Mouse (Mus musculus) intestine, embryonic 16.5 days (tissue): Measurements from ENCODE around the gene Adh4. TPM values are rescaled to one million over a fixed set of nuclear protein-coding genes. Genes with fewer than 3 reads are reported as not detected.

Source experiments
- ATAC-seq: fragments of 200-750 bp; cut with Nextera tagmentation; 2 replicates; pipeline ENCODE4 v1.8.0; 2017; ENCODE audit warnings: moderate TSS enrichment, moderate library complexity
- H3K27ac ChIP-seq: fragments of 300-500 bp; sonication (generic); 2 replicates; pipeline ENCODE4 v1.5.1; 2014; ENCODE audit warnings: mild to moderate bottlenecking, low read length
- H3K27me3 ChIP-seq: fragments of 300-500 bp; sonication (generic); replicated peaks from 2 replicates; pipeline ENCODE4 v1.6.1; 2014; ENCODE audit warnings: low read length, control low read depth, mixed read lengths; ENCODE audit not compliant: control insufficient read depth, insufficient read depth
- H3K36me3 ChIP-seq: fragments of 300-500 bp; sonication (generic); 2 replicates; pipeline ENCODE4 v1.6.1; 2014; ENCODE audit warnings: low read length, control low read depth; ENCODE audit not compliant: control insufficient read depth, insufficient read depth
- H3K4me1 ChIP-seq: fragments of 300-500 bp; sonication (generic); 2 replicates; pipeline ENCODE4 v1.6.1; 2014; ENCODE audit warnings: low read length, control low read depth, mixed read lengths; ENCODE audit not compliant: control insufficient read depth, insufficient read depth
- H3K4me2 ChIP-seq: fragments of 300-500 bp; sonication (generic); 2 replicates; pipeline ENCODE4 v1.6.1; 2014; ENCODE audit warnings: low read depth, low read length, control low read depth
- H3K4me3 ChIP-seq: fragments of 300-500 bp; sonication (generic); 2 replicates; pipeline ENCODE4 v1.5.1; 2014; ENCODE audit warnings: mild to moderate bottlenecking, low read length
- H3K9ac ChIP-seq: fragments of 300-500 bp; sonication (generic); 2 replicates; pipeline ENCODE4 v1.6.1; 2014; ENCODE audit warnings: low read depth, low read length
- H3K9me3 ChIP-seq: fragments of 300-500 bp; sonication (generic); 2 replicates; pipeline ENCODE4 v1.6.1; 2016; ENCODE audit warnings: low read length, control low read depth; ENCODE audit not compliant: control insufficient read depth
- WGBS: fragments of 180-500 bp; shearing (Covaris S2); extraction: QIAGEN DNeasy Blood & Tissue Kit; methylation state at CpG from one replicate; pipeline ENCODE4 v1.1.7; 2014; 5-methylcytosine and 5-hydroxymethylcytosine counted together
- polyA plus RNA-seq: library from polyadenylated mRNA; unstranded; fragments of >200 nt; fragmentation: Nextera tagmentation; extraction: Ambion mirVana; gene quantifications from 2 replicates; pipeline ENCODE4 v1.2.1, GENCODE M21; 2015

The Adh4 gene
- polyA plus RNA-seq, 1 experiment from 2014 or later: 0.20 TPM

DNA sequence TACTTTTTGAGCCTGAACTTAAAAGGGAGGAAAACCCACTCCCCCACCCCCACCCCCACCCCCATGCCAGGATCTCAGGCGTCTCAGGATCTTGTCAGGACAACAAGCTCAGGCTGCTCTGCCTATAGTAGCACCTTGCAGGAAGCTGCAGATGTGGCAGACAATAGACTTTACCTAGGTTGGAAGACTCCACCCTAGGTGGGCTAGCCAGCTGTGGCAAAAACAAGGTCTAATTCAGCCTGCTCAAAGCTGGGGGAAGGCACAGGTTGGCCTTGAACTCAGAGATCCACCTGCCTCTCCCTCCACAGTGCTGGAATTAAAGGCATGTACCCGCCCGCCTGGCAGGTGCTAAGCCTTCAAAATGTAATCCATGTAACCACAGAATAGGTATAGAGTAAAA lies 23.4 kb downstream of the Adh4 start:
- H3K9ac ChIP-seq: no peak overlapping the region
- no peak overlapping the region for H3K4me2 ChIP-seq
- no peaks in the 10 kb centered on the region; the same call in 1 of the 2 replicates for H3K4me1 ChIP-seq
- H3K27me3 ChIP-seq: no peaks in the 10 kb centered on the region
- H3K27ac ChIP-seq: no peak overlapping the region
- H3K4me3 ChIP-seq: no peak overlapping the region
- no peak for ATAC-seq
- 79% methylated on average over 3 of the region's 3 CpGs for whole genome bisulfite sequencing
- H3K36me3 ChIP-seq: no peaks in the 10 kb centered on the region
- no peaks in the 10 kb centered on the region for H3K9me3 ChIP-seq

GRCm38 (mm10) chr3:138442203-138442602 lies 26.9 kb downstream of the Adh4 start:
- no peaks in the 10 kb centered on the region for H3K27me3 ChIP-seq
- peak; percentile 0; the same call in 1 of the 2 replicates for ATAC-seq
- no peaks in the 10 kb centered on the region for H3K9me3 ChIP-seq
- peak overlapping the region; percentile 77 for H3K9ac ChIP-seq
- 2% methylated on average over 9 of the region's 9 CpGs for WGBS
- peak overlapping the region; percentile 89 for H3K4me3 ChIP-seq
- H3K36me3 ChIP-seq: no peaks in the 10 kb centered on the region
- peak overlapping the region; percentile 93 for H3K4me2 ChIP-seq
- H3K27ac ChIP-seq: peak overlapping the region; percentile 84
- H3K4me1 ChIP-seq: peaks cover 4% of the 10 kb centered on the region; the same call in 1 of the 2 replicates

GRCm38 (mm10) chr3:138442612-138443464 lies 27.6 kb downstream of the Adh4 start, which contains the start of gene Adh5:
Gene Adh5, plus strand, starts transcription at chr3:138443093.
- peak within 1 kb of the TSS; percentile 93 for H3K4me2 ChIP-seq
- peak; percentile 98 for ATAC-seq
- under 1% methylated on average over 85 of the region's 86 CpGs for WGBS
- H3K27me3 ChIP-seq: no peaks in the 10 kb centered on the region
- no peaks in the 10 kb centered on the region for H3K9me3 ChIP-seq
- H3K9ac ChIP-seq: peak within 1 kb of the TSS; percentile 97
- peaks cover 4% of the 10 kb centered on the region; the same call in 1 of the 2 replicates for H3K4me1 ChIP-seq
- H3K27ac ChIP-seq: peak within 1 kb of the TSS; percentile 84
- H3K4me3 ChIP-seq: peak within 1 kb of the TSS; percentile 89
- H3K36me3 ChIP-seq: no peaks in the 10 kb centered on the region

DNA sequence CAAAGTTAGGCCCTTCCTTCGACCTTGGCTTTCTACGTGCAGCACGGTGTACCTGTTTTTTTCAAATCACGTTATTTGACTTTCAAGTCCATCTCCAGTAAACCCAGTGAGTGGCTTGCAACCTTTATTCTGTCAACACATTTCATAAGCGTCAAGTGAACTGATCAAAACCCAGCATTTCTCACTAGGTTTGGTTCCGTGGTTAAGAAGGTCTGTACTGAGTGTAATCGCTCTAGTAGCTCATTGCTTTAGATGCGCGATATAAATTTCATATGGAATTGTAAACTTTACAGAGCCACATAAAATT lies 28.2 kb downstream of the Adh4 start:
- H3K9me3 ChIP-seq: no peaks in the 10 kb centered on the region
- H3K27ac ChIP-seq: peak overlapping the region; percentile 75; the same call in 1 of the 2 replicates
- no peak for ATAC-seq
- H3K9ac ChIP-seq: peak overlapping the region; percentile 97
- H3K4me1 ChIP-seq: peaks cover 4% of the 10 kb centered on the region; the same call in 1 of the 2 replicates
- 2% methylated on average over 9 of the region's 9 CpGs for WGBS
- no peaks in the 10 kb centered on the region for H3K36me3 ChIP-seq
- peak overlapping the region; percentile 89 for H3K4me3 ChIP-seq
- peak overlapping the region; percentile 52 for H3K4me2 ChIP-seq
- H3K27me3 ChIP-seq: no peaks in the 10 kb centered on the region

DNA sequence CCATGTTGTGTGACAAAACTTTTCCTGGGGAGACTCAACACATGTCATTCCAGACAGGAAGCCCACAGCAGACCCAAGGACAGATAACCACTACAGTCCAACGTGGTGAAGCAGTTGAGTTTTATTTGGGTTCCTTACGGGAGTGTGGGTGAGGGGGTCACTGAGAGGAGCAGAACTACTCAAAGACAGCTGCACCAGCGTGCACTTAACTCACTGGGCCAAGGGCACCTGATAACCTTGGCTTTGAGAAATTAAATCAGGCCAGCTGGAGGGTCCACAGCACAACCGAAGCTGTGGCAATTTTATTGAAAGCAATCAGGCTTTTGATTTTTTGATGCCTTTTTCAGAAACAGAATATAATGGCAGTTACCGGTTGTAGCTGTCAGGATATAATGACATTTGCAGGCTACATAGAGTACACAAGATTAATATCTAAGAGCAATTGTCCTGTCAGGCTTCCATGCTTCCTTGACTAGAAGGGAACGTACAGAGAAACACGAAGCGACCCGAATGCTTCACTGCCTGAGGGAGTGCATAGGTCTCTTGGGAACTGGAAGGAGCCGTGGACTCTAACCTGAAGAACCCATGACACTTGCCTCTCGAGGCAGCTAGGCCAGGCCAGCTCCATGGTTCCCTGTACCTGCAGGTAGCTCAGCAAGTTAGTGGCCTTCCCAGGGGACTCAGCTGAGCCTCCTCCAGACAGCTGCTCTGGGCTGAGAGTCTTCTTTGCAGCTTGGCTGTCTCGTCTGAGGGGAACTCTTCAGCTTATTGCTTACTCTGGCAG lies 33.0 kb downstream of the Adh4 start:
- ATAC-seq: peak; percentile 47; the same call in 1 of the 2 replicates
- H3K9me3 ChIP-seq: no peaks in the 10 kb centered on the region
- H3K4me1 ChIP-seq: peaks cover 4% of the 10 kb centered on the region; the same call in 1 of the 2 replicates
- H3K4me3 ChIP-seq: no peak overlapping the region
- WGBS: 75% methylated on average over 12 of the region's 12 CpGs
- no peak overlapping the region for H3K9ac ChIP-seq
- H3K36me3 ChIP-seq: peaks cover 8% of the 10 kb centered on the region
- no peak overlapping the region for H3K4me2 ChIP-seq
- H3K27me3 ChIP-seq: no peaks in the 10 kb centered on the region
- no peak overlapping the region for H3K27ac ChIP-seq

GRCm38 (mm10) chr3:138452169-138452568 lies 36.9 kb downstream of the Adh4 start:
- Histone ChIP-seq H3K27ac (no peak overlapping the region), H3K4me3 (no peak overlapping the region), H3K36me3 (peaks cover 17% of the 10 kb centered on the region), H3K27me3 (no peaks in the 10 kb centered on the region), H3K4me1 (no peaks in the 10 kb centered on the region), H3K4me2 (no peak overlapping the region), H3K9me3 (no peaks in the 10 kb centered on the region), H3K9ac (no peak overlapping the region)
- 80% methylated on average over 10 of the region's 10 CpGs for WGBS
- no peak for ATAC-seq

GRCm38 (mm10) chr3:138454234-138454633 lies 39.0 kb downstream of the Adh4 start:
- no peak overlapping the region for H3K4me2 ChIP-seq
- H3K27ac ChIP-seq: no peak overlapping the region
- no peak overlapping the region for H3K9ac ChIP-seq
- no peaks in the 10 kb centered on the region for H3K27me3 ChIP-seq
- no peaks in the 10 kb centered on the region for H3K4me1 ChIP-seq
- H3K4me3 ChIP-seq: no peak overlapping the region
- H3K9me3 ChIP-seq: no peaks in the 10 kb centered on the region
- H3K36me3 ChIP-seq: peaks cover 23% of the 10 kb centered on the region
- 92% methylated on average over 1 of the region's 1 CpGs for WGBS
- no peak for ATAC-seq

DNA sequence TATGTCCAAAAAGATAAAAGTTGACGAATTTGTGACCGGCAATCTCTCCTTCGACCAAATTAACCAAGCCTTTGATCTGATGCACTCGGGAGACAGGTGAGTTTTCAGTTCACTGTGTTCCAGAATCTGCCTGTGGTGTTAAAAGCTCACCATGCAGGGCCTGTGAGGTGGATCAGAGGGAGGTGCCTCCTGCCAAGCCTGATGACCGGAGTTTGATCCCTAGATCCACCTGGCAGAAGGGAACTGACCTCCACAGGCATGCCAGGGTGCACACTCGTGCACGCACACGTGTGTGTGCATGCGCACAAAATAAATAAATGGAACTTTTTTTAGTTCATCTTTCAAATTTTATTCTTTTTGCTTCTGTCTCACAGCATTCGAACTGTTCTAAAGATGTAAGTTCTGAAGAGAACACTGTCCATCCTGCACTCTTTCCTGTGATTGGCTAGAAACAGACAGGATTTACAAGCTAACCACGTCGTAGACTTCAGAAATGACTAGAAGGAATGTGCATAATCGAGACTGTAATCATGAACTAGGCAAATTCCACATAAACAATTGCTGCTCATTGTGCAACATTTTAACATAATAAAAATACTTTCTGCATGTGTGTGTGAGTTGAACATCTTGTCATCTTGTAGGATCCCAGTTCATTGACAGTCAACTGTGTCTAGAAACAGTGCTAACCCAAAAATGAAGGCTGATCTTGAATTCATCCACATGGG lies 39.6 kb downstream of the Adh4 start:
- no peak overlapping the region for H3K4me2 ChIP-seq
- peaks cover 30% of the 10 kb centered on the region for H3K36me3 ChIP-seq

DNA sequence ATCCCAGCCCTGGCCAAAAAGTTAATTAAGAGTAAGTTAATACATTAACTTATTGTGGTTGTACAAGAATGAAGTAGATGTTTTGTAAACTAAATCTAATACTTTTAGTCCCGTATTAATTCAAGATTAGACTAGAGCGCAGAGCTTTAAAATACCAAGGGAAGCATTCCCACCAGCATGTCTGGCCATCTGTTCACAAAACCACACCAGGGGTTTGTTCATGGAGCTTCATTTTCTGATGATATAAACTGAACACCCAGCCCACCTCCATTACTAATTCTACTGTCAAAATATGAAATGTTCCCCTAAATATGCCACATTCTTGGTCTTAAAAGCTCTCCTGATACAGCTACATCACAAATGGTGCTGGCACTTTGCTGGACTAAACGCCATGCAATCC lies 43.2 kb downstream of the Adh4 start:
- ATAC-seq: no peak
- Histone ChIP-seq H3K4me3 (no peak overlapping the region), H3K4me1 (no peaks in the 10 kb centered on the region), H3K36me3 (peaks cover 28% of the 10 kb centered on the region), H3K27me3 (no peaks in the 10 kb centered on the region), H3K9ac (no peak overlapping the region), H3K27ac (no peak overlapping the region), H3K4me2 (no peak overlapping the region), H3K9me3 (no peaks in the 10 kb centered on the region)
- 97% methylated on average over 3 of the region's 3 CpGs for WGBS

More for the DNA sequence above, 39.6 kb downstream of the Adh4 start:
- Histone ChIP-seq H3K27ac (no peak overlapping the region), H3K27me3 (no peaks in the 10 kb centered on the region), H3K9me3 (no peaks in the 10 kb centered on the region), H3K4me3 (no peak overlapping the region), H3K9ac (no peak overlapping the region), H3K4me1 (no peaks in the 10 kb centered on the region)
- ATAC-seq: no peak
- 86% methylated on average over 13 of the region's 13 CpGs for WGBS
